Mouse (Mus musculus) MEL (cell line): ENCODE measurements at regions not wholly inside any gene's neighbourhood (a gene's known extent, or its start where the extent isn't known, plus 50 kb on each side); places are given as distances from the start of the nearest gene placed in this dataset.

Source experiments
- DNase-seq: peaks from one replicate; pipeline ENCODE4 v3.0.0; 2011; ENCODE audit warnings: low read depth, low spot score
- H3K27ac ChIP-seq: 2 replicates; pipeline ENCODE4 v1.5.1; 2012; ENCODE audit warnings: low read depth, mild to moderate bottlenecking, control low read depth, low read length, moderate library complexity; ENCODE audit not compliant: control insufficient read depth
- H3K27me3 ChIP-seq, 2 experiments: fragments of 150-350 bp in 1 of 2; sonication (generic) in 1 of 2; 2 replicates each; pipeline ENCODE4 v1.6.1; 2012; ENCODE audit warnings: low read length in 2 of 2, mild to moderate bottlenecking in 2 of 2, improper control_type of control experiment in 1 of 2, moderate library complexity in 1 of 2; ENCODE audit not compliant: insufficient read depth in 2 of 2, control insufficient read depth in 1 of 2
- H3K36me3 ChIP-seq, 2 experiments: 2 replicates each; pipeline ENCODE4 v1.6.1; 2012 to 2014; ENCODE audit warnings: low read length in 2 of 2, improper control_type of control experiment in 1 of 2, inconsistent platforms in 1 of 2, mild to moderate bottlenecking in 1 of 2; ENCODE audit not compliant: insufficient read depth in 2 of 2, control insufficient read depth in 1 of 2
- H3K4me1 ChIP-seq, 2 experiments: fragments of 150-350 bp in 1 of 2; sonication (generic) in 1 of 2; 2 replicates each; pipeline ENCODE4 v1.6.1; 2012; ENCODE audit warnings: low read length in 2 of 2, improper control_type of control experiment in 1 of 2, mild to moderate bottlenecking in 1 of 2; ENCODE audit not compliant: insufficient read depth in 2 of 2, control insufficient read depth in 1 of 2
- H3K4me3 ChIP-seq, 2 experiments: fragments of 150-350 bp in 1 of 2; sonication (generic) in 1 of 2; 2 replicates each; pipeline ENCODE4 v1.5.1; 2012; ENCODE audit warnings: low read depth in 2 of 2, low read length in 2 of 2, mild to moderate bottlenecking in 2 of 2, moderate library complexity in 2 of 2, control low read depth in 1 of 2, improper control_type of control experiment in 1 of 2; ENCODE audit not compliant: control insufficient read depth in 1 of 2, insufficient read depth in 1 of 2
- H3K79me2 ChIP-seq: 2 replicates; pipeline ENCODE4 v1.6.1; 2012; ENCODE audit warnings: mild to moderate bottlenecking, low read length, moderate library complexity; ENCODE audit not compliant: control insufficient read depth, poor library complexity, insufficient read depth
- H3K9ac ChIP-seq: 2 replicates; pipeline ENCODE4 v1.6.1; 2012; ENCODE audit warnings: low read depth, mild to moderate bottlenecking, control low read depth, low read length, moderate library complexity; ENCODE audit not compliant: control insufficient read depth, poor library complexity, severe bottlenecking
- H3K9me3 ChIP-seq: fragments of 150-350 bp; sonication (generic); replicated peaks from 2 replicates; pipeline ENCODE4 v1.6.1; 2012; ENCODE audit warnings: mild to moderate bottlenecking, low read length, improper control_type of control experiment, moderate library complexity; ENCODE audit not compliant: insufficient read depth
- BHLHE40 ChIP-seq: IDR thresholded peaks from 2 replicates; pipeline ENCODE4 v1.6.1; 2012; ENCODE audit warnings: low read depth, mild to moderate bottlenecking, inconsistent platforms, low read length, improper control_type of control experiment, borderline replicate concordance
- CHD2 ChIP-seq: IDR thresholded peaks from 2 replicates; pipeline ENCODE4 v1.6.1; 2011; ENCODE audit warnings: low read length, improper control_type of control experiment
- CTCF ChIP-seq, 3 experiments: IDR thresholded peaks in 2 of 3; conservative IDR thresholded peaks in 1 of 3; 2 replicates each; pipeline ENCODE4 v1.5.1; 2011 to 2012; ENCODE audit warnings: low read length in 3 of 3, low read depth in 2 of 3, mild to moderate bottlenecking in 2 of 3, improper control_type of control experiment in 1 of 3, inconsistent platforms in 1 of 3, mixed read lengths in 1 of 3, moderate library complexity in 1 of 3; ENCODE audit not compliant: control insufficient read depth in 1 of 3, insufficient read depth in 1 of 3, poor library complexity in 1 of 3, severe bottlenecking in 1 of 3
- E2F4 ChIP-seq: IDR thresholded peaks from 2 replicates; pipeline ENCODE4 v1.6.1; 2011; ENCODE audit warnings: low read depth, low read length, improper control_type of control experiment, borderline replicate concordance
- ELF1 ChIP-seq: IDR thresholded peaks from 2 replicates; pipeline ENCODE4 v1.6.1; 2014; ENCODE audit warnings: low read depth, mild to moderate bottlenecking, inconsistent platforms, low read length, improper control_type of control experiment, moderate library complexity
- GABPA ChIP-seq: IDR thresholded peaks from 2 replicates; pipeline ENCODE4 v1.6.1; 2012; ENCODE audit warnings: low read depth, mild to moderate bottlenecking, inconsistent platforms, low read length, improper control_type of control experiment, moderate library complexity
- JUND ChIP-seq: IDR thresholded peaks from 2 replicates; pipeline ENCODE4 v1.6.1; 2011; ENCODE audit warnings: low read depth, mild to moderate bottlenecking, improper control_type of control experiment, low read length
- KAT2A ChIP-seq: conservative IDR thresholded peaks from 2 replicates; pipeline ENCODE4 v1.6.1; 2012; ENCODE audit warnings: low read depth, low read length, improper control_type of control experiment, inconsistent platforms
- MAFK ChIP-seq: IDR thresholded peaks from 2 replicates; pipeline ENCODE4 v1.6.1; 2011; ENCODE audit warnings: low read depth, mild to moderate bottlenecking, low read length, improper control_type of control experiment, borderline replicate concordance
- MAX ChIP-seq: IDR thresholded peaks from 2 replicates; pipeline ENCODE4 v1.6.1; 2011; ENCODE audit warnings: low read length, improper control_type of control experiment
- MAZ ChIP-seq: IDR thresholded peaks from 2 replicates; pipeline ENCODE4 v1.6.1; 2012; ENCODE audit warnings: low read depth, mild to moderate bottlenecking, inconsistent platforms, low read length, improper control_type of control experiment
- MYC ChIP-seq: IDR thresholded peaks from 2 replicates; pipeline ENCODE4 v1.6.1; 2011; ENCODE audit warnings: low read depth, mild to moderate bottlenecking, low read length, improper control_type of control experiment, moderate library complexity
- NELFE ChIP-seq: IDR thresholded peaks from 2 replicates; pipeline ENCODE4 v1.6.1; 2011; ENCODE audit warnings: low read depth, low read length, improper control_type of control experiment
- NRF1 ChIP-seq: IDR thresholded peaks from 2 replicates; pipeline ENCODE4 v1.6.1; 2014; ENCODE audit warnings: low read depth, mild to moderate bottlenecking, inconsistent platforms, low read length, improper control_type of control experiment, moderate library complexity; ENCODE audit not compliant: poor library complexity, insufficient read depth, severe bottlenecking
- POLR2A ChIP-seq, 2 experiments: IDR thresholded peaks; 2 replicates each; pipeline ENCODE4 v1.6.1; 2011 to 2012; ENCODE audit warnings: low read length in 2 of 2, mild to moderate bottlenecking in 2 of 2, control low read depth in 1 of 2, improper control_type of control experiment in 1 of 2, low read depth in 1 of 2, moderate library complexity in 1 of 2; ENCODE audit not compliant: control insufficient read depth in 1 of 2, insufficient read depth in 1 of 2, poor library complexity in 1 of 2
- POLR2AphosphoS2 ChIP-seq: IDR thresholded peaks from 2 replicates; pipeline ENCODE4 v1.6.1; 2011; ENCODE audit warnings: low read length, improper control_type of control experiment
- POLR2AphosphoS5 ChIP-seq: IDR thresholded peaks from 2 replicates; pipeline ENCODE4 v1.6.1; 2012; ENCODE audit warnings: low read depth, borderline replicate concordance, mild to moderate bottlenecking, inconsistent platforms, low read length, moderate library complexity, mixed read lengths
- RCOR1 ChIP-seq: IDR thresholded peaks from 2 replicates; pipeline ENCODE4 v1.6.1; 2012; ENCODE audit warnings: low read depth, mild to moderate bottlenecking, inconsistent platforms, low read length, improper control_type of control experiment
- SIN3A ChIP-seq: IDR thresholded peaks from 2 replicates; pipeline ENCODE4 v1.6.1; 2012; ENCODE audit warnings: low read length, improper control_type of control experiment, inconsistent platforms
- TBP ChIP-seq: IDR thresholded peaks from 2 replicates; pipeline ENCODE4 v1.8.0; 2011; ENCODE audit warnings: low read depth, low read length, improper control_type of control experiment
- UBTF ChIP-seq: IDR thresholded peaks from 2 replicates; pipeline ENCODE4 v1.6.1; 2012; ENCODE audit warnings: low read depth, mild to moderate bottlenecking, inconsistent platforms, low read length, improper control_type of control experiment, moderate library complexity, borderline replicate concordance; ENCODE audit not compliant: insufficient read depth
- USF2 ChIP-seq, 2 experiments: IDR thresholded peaks; 2 replicates each; pipeline ENCODE4 v1.6.1; 2011 to 2012; ENCODE audit warnings: improper control_type of control experiment in 2 of 2, low read length in 2 of 2, borderline replicate concordance in 1 of 2, inconsistent platforms in 1 of 2, low read depth in 1 of 2, mild to moderate bottlenecking in 1 of 2; ENCODE audit not compliant: insufficient read depth in 1 of 2
- ZC3H11A ChIP-seq: IDR thresholded peaks from 2 replicates; pipeline ENCODE4 v1.6.1; 2012; ENCODE audit warnings: low read depth, mild to moderate bottlenecking, inconsistent platforms, low read length, improper control_type of control experiment

- TF ChIP-seq CHD2 (no peak), POLR2AphosphoS2 (no peak), BHLHE40 (no peak), NELFE (no peak), ELF1 (no peak), SIN3A (no peak), ZC3H11A (no peak), MAZ (no peak), GABPA (no peak)
- no peak overlapping the region for H3K4me3 ChIP-seq
- DNase-seq: no peak
Observed at GRCm38 (mm10) chr14:104658751-104659150, 136.3 kb upstream of the Rnf219 start.

DNA sequence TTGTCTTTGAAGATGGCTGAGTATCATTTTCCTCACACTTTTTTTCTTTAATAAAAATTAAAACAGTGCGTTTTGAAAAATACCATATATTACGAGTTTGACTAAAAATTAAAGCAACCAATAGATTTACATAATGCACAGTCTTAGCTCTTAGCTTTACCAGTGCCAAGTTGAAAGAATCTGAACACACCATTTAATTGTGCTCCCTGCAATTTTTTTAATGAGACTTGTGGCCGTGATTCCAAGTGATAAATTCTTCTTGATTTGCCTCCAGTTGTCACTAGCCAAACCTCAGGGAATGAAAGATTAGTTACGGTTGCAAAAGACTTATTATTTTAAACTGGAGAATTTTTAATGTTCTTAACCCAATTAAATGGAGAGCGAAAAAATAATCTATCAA, 127.5 kb upstream of the Rnf219 start:
- Histone ChIP-seq H3K36me3 (no peaks in the 10 kb centered on the region), H3K27ac (no peak overlapping the region), H3K9me3 (no peaks in the 10 kb centered on the region), H3K4me1 (no peaks in the 10 kb centered on the region), H3K79me2 (no peaks in the 10 kb centered on the region), H3K4me3 (no peak overlapping the region), H3K9ac (no peak overlapping the region), H3K27me3 (no peaks in the 10 kb centered on the region)
- no peak for DNase-seq
- TF ChIP-seq MAFK: no peak
- TF ChIP-seq USF2 (IDR thresholded peaks at IDR 0.05; ENCODE audit: borderline replicate concordance in 1 of 2, insufficient read depth in 1 of 2, low read depth in 1 of 2, low read length in 2 of 2): no peak
- no peak for TF ChIP-seq BHLHE40
- no peak for TF ChIP-seq SIN3A
- TF ChIP-seq NRF1: no peak
- TF ChIP-seq MAX: no peak
- no peak for TF ChIP-seq POLR2AphosphoS2
- no peak for TF ChIP-seq POLR2AphosphoS5
- no peak for TF ChIP-seq UBTF
- TF ChIP-seq MYC: no peak
- TF ChIP-seq POLR2A (IDR thresholded peaks at IDR 0.05; ENCODE audit: control insufficient read depth in 1 of 2, insufficient read depth in 1 of 2, low read depth in 1 of 2, low read length in 2 of 2, poor library complexity in 1 of 2): no peak
- no peak for TF ChIP-seq ELF1
- no peak for TF ChIP-seq CTCF (IDR thresholded peaks at IDR 0.05 in 2 of 3, conservative IDR thresholded peaks at IDR 0.05 in 1 of 3; ENCODE audit: control insufficient read depth in 1 of 3, insufficient read depth in 1 of 3, low read depth in 2 of 3, low read length in 3 of 3, poor library complexity in 1 of 3, severe bottlenecking in 1 of 3)
- no peak for TF ChIP-seq GABPA
- no peak for TF ChIP-seq JUND
- no peak for TF ChIP-seq TBP
- TF ChIP-seq E2F4: no peak
- no peak for TF ChIP-seq RCOR1
- no peak for TF ChIP-seq KAT2A

More at GRCm38 (mm10) chr14:104658751-104659150, 136.3 kb upstream of the Rnf219 start:
- Histone ChIP-seq H3K27me3 (no peaks in the 10 kb centered on the region), H3K4me1 (no peaks in the 10 kb centered on the region), H3K27ac (no peak overlapping the region), H3K79me2 (no peaks in the 10 kb centered on the region), H3K9me3 (no peaks in the 10 kb centered on the region), H3K36me3 (no peaks in the 10 kb centered on the region), H3K9ac (no peak overlapping the region)
